Mouse (Mus musculus) small intestine, adult 2 months (tissue): ENCODE data around the gene Tlk1.

Experiments used
- CTCF ChIP-seq: fragments of 200-500 bp; IDR thresholded peaks from 2 replicates; pipeline ENCODE4 v1.5.1; 2012; ENCODE audit warnings: low read depth, mild to moderate bottlenecking, control low read depth, inconsistent platforms, low read length, moderate library complexity, mixed read lengths; ENCODE audit not compliant: insufficient replicate concordance, insufficient read length; ENCODE audit errors: extremely low read depth
- POLR2A ChIP-seq: fragments of 200-500 bp; IDR thresholded peaks from 2 replicates; pipeline ENCODE4 v1.6.1; 2012; ENCODE audit warnings: low read depth, mild to moderate bottlenecking, control low read depth, inconsistent platforms, low read length, moderate library complexity

GRCm38 (mm10) chr2:70833261-70833660 lies 7.7 kb upstream of the Tlk1 start:
- TF ChIP-seq CTCF (no peak), POLR2A (no peak)
